Mouse (Mus musculus) megakaryocyte-erythroid progenitor cell, adult 5 weeks (primary cell): ENCODE data around the gene Elane. TPM values are rescaled to one million over a fixed set of nuclear protein-coding genes. Genes with fewer than 3 reads are reported as not detected.

Source experiments
- polyA plus RNA-seq: library from polyadenylated mRNA; stranded (reverse); fragments of >175 nt; gene quantifications from 2 replicates; pipeline ENCODE4 v1.2.3, GENCODE M21; 2012

Gene Elane
- 4,000 and 7,851 TPM in 2 replicates for polyA plus RNA-seq

GRCm38 (mm10) chr10:79886054-79886453, at the start of gene Elane:
Elane (plus strand) TSS chr10:79886247.

DNA sequence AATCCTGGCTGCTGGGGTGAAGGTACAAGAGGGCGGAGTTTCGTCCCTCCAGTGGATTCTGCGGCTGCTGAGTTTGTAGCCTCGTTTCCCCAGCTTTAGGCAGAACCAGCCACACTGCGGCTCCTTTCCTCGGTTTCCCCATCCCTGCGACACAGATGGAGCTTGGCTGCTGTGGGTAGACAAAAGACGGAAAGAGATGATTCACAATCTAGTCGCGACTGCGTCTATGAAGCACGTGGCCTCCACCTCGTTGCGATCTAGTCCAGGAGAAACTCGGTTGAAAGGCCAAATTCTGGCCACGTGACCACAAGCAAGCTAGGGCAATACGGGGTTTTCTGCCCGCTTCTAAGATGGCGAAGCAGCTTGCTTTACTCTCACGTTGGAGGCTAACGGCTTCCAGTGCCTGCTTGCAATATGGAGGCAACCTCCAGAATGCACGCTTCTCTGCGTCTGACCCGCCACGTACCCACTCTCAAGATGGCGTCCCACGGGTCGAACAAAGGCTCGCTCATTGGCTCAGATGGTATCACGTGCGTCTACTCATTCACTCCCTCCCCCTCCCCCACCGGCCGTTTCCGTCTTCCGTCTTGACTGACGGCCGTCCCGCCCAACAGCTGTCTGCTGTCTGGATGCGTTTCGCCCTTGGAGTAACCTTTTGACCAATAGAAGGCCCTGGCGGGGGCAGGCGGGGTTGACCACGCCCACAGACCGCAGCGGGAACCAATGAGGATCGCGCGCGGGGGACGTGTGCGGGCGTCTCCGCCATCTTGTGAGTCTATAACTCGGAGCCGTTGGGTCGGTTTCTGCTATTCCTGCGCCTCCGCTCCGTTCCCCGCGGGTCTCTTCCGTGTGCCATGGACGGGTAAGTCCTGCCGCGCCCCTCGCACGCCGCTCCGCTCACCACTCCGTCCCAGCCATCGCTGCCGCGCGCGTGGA, 31.9 kb upstream of the Elane start, which contains the start of gene Ptbp1:
Ptbp1 (plus strand) TSS at position 568 of the 936 bp plus-strand sequence.

DNA sequence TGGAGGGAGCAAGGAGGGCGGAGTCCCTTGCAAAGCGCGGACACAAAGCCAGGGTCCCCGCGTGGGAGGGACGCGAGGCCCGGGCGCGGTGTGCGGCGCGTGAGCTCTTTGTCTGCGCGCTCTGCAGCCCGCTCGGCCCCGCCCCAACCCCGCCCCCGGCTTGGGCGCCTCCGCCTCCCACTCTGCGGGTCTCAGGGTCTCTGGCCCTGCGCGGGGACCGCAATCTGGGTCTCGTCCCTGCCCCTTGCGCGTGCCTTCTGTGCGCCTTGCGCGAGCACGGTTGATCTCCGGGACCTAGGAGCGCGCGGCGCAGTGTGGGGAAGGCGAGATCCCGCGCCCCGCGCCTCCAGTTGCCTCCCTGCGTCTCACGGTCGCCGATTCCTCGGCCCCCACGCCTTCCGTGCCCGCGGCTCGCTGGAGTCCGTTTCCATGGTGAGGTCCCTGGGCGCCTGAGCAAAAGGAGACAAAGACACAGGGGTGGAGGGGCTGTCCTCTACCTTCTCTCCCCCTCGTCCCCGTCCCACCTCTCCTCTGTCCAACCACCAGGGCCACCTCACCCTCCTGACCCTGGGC, 11.7 kb upstream of the Elane start, which contains the start of the genes Prtn3 and Plppr3:
Prtn3 (plus strand) TSS at position 187 of the 573 bp plus-strand sequence.
Plppr3 (minus strand) TSS at position 345 of the 573 bp plus-strand sequence.

DNA sequence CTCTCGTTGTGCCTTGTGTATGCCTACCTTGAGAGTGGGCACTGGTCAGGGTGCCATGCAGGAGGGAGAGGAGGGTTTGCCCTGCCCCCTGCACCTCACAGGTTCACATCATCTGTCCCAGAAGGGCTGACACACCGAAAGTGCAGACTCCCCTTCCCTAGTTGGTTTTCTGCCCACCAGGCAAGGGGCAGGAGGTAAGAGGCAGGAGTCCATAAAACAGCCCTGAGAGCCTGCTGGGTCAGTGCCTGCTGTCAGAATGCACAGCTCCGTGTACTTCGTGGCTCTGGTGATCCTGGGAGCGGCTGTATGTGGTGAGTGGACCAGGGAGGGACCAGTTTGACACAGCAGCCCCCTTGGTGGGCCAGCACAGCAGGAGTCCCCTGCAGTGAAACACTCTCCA, 4.6 kb downstream of the Elane start, which contains the start of gene Cfd:
Cfd (plus strand) TSS at position 184 of the 400 bp plus-strand sequence.

DNA sequence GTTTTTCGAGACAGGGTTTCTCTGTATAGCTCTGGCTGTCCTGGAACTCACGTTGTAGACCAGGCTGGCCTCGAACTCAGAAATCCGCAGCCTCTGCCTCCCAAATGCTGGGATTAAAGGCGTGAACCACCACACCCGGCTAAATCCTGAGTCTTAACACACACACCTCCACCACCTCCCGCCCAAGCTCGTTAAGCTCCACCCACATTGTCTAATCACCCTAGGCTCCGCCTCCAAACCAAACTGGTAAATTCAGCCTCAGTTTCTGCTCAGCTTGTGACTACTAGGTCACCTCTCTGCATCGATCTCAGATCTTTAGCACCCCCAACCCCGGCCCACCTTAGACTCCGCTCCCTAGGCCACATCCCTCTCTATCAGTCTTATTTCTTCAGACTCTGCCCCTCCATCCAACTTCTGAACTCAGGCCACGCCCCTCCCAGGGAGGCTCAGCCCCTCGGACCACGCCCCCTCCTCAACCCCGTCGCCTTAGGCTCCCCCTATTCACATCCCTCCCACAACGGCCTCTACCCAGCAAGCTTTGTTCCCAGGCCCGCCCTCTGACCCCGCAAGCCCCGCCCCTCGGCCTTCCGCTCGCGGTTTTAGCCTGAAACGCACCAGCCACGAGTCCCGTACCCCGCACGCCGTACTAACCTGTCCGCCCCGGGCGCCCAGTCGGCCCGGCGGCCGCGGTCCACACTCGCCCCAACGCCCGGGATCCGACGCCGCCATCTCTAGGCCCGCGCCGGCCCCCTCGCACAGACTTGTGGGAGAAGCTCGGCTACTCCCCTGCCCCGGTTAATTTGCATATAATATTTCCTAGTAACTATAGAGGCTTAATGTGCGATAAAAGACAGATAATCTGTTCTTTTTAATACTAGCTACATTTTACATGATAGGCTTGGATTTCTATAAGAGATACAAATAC, 22.4 kb downstream of the Elane start, which contains the start of gene Med16:
Med16 (minus strand) TSS at position 757 of the 925 bp plus-strand sequence.

GRCm38 (mm10) chr10:79910556-79910955, 24.5 kb downstream of the Elane start, which contains the start of gene Gm26602:
Gm26602 (plus strand) TSS chr10:79910856.

GRCm38 (mm10) chr10:79916808-79917531, 30.9 kb downstream of the Elane start, which contains the start of gene Kiss1r:
Kiss1r (plus strand) TSS chr10:79916971.

DNA sequence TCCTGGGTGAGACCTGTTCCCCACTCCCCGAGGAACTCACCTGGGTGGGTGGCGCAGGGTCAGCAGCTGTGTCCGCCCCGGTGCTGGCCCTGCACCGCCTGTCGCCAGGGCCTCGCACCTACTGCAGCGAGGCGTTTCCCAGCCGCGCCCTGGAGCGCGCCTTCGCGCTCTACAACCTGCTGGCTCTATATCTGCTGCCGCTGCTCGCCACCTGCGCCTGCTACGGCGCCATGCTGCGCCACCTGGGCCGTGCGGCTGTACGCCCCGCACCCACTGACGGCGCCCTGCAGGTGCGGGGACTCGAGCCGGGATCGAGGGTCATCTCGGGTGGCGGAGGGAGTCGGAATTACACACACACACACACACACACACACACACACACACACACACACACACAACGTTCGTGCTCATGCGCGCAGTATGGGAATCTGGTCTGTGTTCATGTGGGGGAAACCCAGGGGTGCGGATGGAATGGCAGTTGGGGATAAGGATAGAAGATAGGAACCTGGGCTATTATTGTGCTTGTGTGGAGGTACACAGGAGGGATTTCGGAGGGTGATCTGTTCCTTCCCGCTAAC, 35.0 kb downstream of the Elane start, which contains the start of gene R3hdm4:
R3hdm4 (minus strand) TSS at position 251 of the 578 bp plus-strand sequence.

GRCm38 (mm10) chr10:79926491-79927323, 40.7 kb downstream of the Elane start, which contains the start of gene Arid3a:
Arid3a (plus strand) TSS chr10:79927043.

Other genes with a start within 250 kb of the Elane start
- not detected in 2 replicates for gene Shc2, start 248.3 kb upstream of the Elane start, polyA plus RNA-seq
- not detected in 2 replicates for gene Odf3l2, start 240.5 kb upstream of the Elane start, polyA plus RNA-seq
- gene Madcam1, start 221.7 kb upstream of the Elane start, polyA plus RNA-seq: 0.12 and 0.15 TPM in 2 replicates
- 116 and 132 TPM in 2 replicates for gene Tpgs1, start 216.9 kb upstream of the Elane start, polyA plus RNA-seq
- gene Cdc34, start 204.1 kb upstream of the Elane start, polyA plus RNA-seq: 250 and 260 TPM in 2 replicates
- gene Gzmm, start 197.2 kb upstream of the Elane start, polyA plus RNA-seq: 1.2 and 1.3 TPM in 2 replicates
- 829 and 893 TPM in 2 replicates for gene Bsg, start 181.8 kb upstream of the Elane start, polyA plus RNA-seq
- gene Hcn2, start 169.6 kb upstream of the Elane start, polyA plus RNA-seq: 1.00 and 1.2 TPM in 2 replicates
- 34.1 and 38.0 TPM in 2 replicates for gene Polrmt, start 139.7 kb upstream of the Elane start, polyA plus RNA-seq
- not detected in 2 replicates for gene Fgf22, start 131.2 kb upstream of the Elane start, polyA plus RNA-seq
- 324 and 356 TPM in 2 replicates for gene Rnf126, start 119.3 kb upstream of the Elane start, polyA plus RNA-seq
- gene Fstl3, start 109.0 kb upstream of the Elane start, polyA plus RNA-seq: 4.6 and 5.4 TPM in 2 replicates
- gene Prss57, start 95.3 kb upstream of the Elane start, polyA plus RNA-seq: 34.9 and 51.7 TPM in 2 replicates
- gene Palm, start 92.7 kb upstream of the Elane start, polyA plus RNA-seq: 290 and 348 TPM in 2 replicates
- gene Misp, start 65.3 kb upstream of the Elane start, polyA plus RNA-seq: 0.04 and 0.30 TPM in 2 replicates
- 1,442 and 1,522 TPM in 2 replicates for gene Ptbp1, start 31.8 kb upstream of the Elane start, polyA plus RNA-seq
- gene Prtn3, start 11.8 kb upstream of the Elane start, polyA plus RNA-seq: 5,178 and 10,445 TPM in 2 replicates
- 288 and 339 TPM in 2 replicates for gene Plppr3, start 11.6 kb upstream of the Elane start, polyA plus RNA-seq
- 0.94 and 1.3 TPM in 2 replicates for gene Cfd, start 4.6 kb downstream of the Elane start, polyA plus RNA-seq
- 69.1 and 76.6 TPM in 2 replicates for gene Med16, start 22.7 kb downstream of the Elane start, polyA plus RNA-seq
- 2.1 TPM in 1 of 2 replicates, not detected in the other for gene Gm26602, start 24.6 kb downstream of the Elane start, polyA plus RNA-seq
- gene Kiss1r, start 30.7 kb downstream of the Elane start, polyA plus RNA-seq: 0.41 and 0.64 TPM in 2 replicates
- gene R3hdm4, start 35.0 kb downstream of the Elane start, polyA plus RNA-seq: 230 and 265 TPM in 2 replicates
- 94.7 and 145 TPM in 2 replicates for gene Arid3a, start 40.8 kb downstream of the Elane start, polyA plus RNA-seq
- gene Wdr18, start 73.9 kb downstream of the Elane start, polyA plus RNA-seq: 54.4 and 61.7 TPM in 2 replicates
- gene Grin3b, start 84.5 kb downstream of the Elane start, polyA plus RNA-seq: 0.09 and 0.12 TPM in 2 replicates
- gene Tmem259, start 98.1 kb downstream of the Elane start, polyA plus RNA-seq: 378 and 414 TPM in 2 replicates
- 245 and 295 TPM in 2 replicates for gene Cnn2, start 102.3 kb downstream of the Elane start, polyA plus RNA-seq
- 54.4 and 60.8 TPM in 2 replicates for gene Abca7, start 110.2 kb downstream of the Elane start, polyA plus RNA-seq
- gene Arhgap45, start 130.4 kb downstream of the Elane start, polyA plus RNA-seq: 397 and 427 TPM in 2 replicates
- gene Polr2e, start 153.5 kb downstream of the Elane start, polyA plus RNA-seq: 217 and 273 TPM in 2 replicates
- gene Gpx4, start 160.9 kb downstream of the Elane start, polyA plus RNA-seq: 1,103 and 1,136 TPM in 2 replicates
- 77.6 and 78.0 TPM in 2 replicates for gene Sbno2, start 219.3 kb downstream of the Elane start, polyA plus RNA-seq
- gene Stk11, start 229.6 kb downstream of the Elane start, polyA plus RNA-seq: 176 and 185 TPM in 2 replicates